Mouse (Mus musculus): ENCODE measurements around the gene Ctla4.

Ctla4 gene

GRCm38 (mm10) chr1:60866043-60866442 is 20.8 kb upstream of the Ctla4 start:
- no peak for DNase-seq

- no peak for DNase-seq
Measured at GRCm38 (mm10) chr1:60868333-60869277, 18.2 kb upstream of the Ctla4 start.

GRCm38 (mm10) chr1:60875267-60875666 is 11.5 kb upstream of the Ctla4 start:
- DNase-seq = no peak

GRCm38 (mm10) chr1:60880116-60880867 is 6.5 kb upstream of the Ctla4 start:
- no peak for DNase-seq

- DNase-seq = no peak
Measured at GRCm38 (mm10) chr1:60882792-60883191, 4.0 kb upstream of the Ctla4 start.

GRCm38 (mm10) chr1:60883279-60883678 is 3.5 kb upstream of the Ctla4 start:
- no peak for DNase-seq

- DNase-seq = no peak
Measured at GRCm38 (mm10) chr1:60884611-60885010, 2.2 kb upstream of the Ctla4 start.

GRCm38 (mm10) chr1:60898127-60898932 is 11.5 kb downstream of the Ctla4 start:
- DNase-seq = no peak

- no peak for DNase-seq
Measured at GRCm38 (mm10) chr1:60898933-60899210, 12.1 kb downstream of the Ctla4 start.

- no peak for DNase-seq
Measured at GRCm38 (mm10) chr1:60899244-60899643, 12.4 kb downstream of the Ctla4 start.

- no peak for DNase-seq
Measured at GRCm38 (mm10) chr1:60902547-60902946, 15.7 kb downstream of the Ctla4 start.

- no peak for DNase-seq
Measured at GRCm38 (mm10) chr1:60903126-60903525, 16.3 kb downstream of the Ctla4 start.

GRCm38 (mm10) chr1:60904456-60904978 is 17.7 kb downstream of the Ctla4 start:
- no peak for DNase-seq

- no peak for DNase-seq
Measured at GRCm38 (mm10) chr1:60907466-60907865, 20.7 kb downstream of the Ctla4 start.

GRCm38 (mm10) chr1:60908751-60909161 is 22.0 kb downstream of the Ctla4 start:
- DNase-seq = no peak

GRCm38 (mm10) chr1:60909746-60910145 is 22.9 kb downstream of the Ctla4 start:
- no peak for DNase-seq

GRCm38 (mm10) chr1:60910796-60911195 is 24.0 kb downstream of the Ctla4 start:
- DNase-seq = no peak

GRCm38 (mm10) chr1:60911631-60912030 is 24.8 kb downstream of the Ctla4 start:
- no peak for DNase-seq

- DNase-seq = no peak
Measured at GRCm38 (mm10) chr1:60913305-60913704, 26.5 kb downstream of the Ctla4 start.

- DNase-seq = no peak
Measured at GRCm38 (mm10) chr1:60916281-60916781, 29.5 kb downstream of the Ctla4 start.

GRCm38 (mm10) chr1:60920493-60921355 is 33.9 kb downstream of the Ctla4 start:
- DNase-seq = peak; percentile 16

GRCm38 (mm10) chr1:60929036-60929435 is 42.2 kb downstream of the Ctla4 start:
- no peak for DNase-seq

All from right cerebral cortex, postnatal 25 days (tissue).